Mouse (Mus musculus): ENCODE measurements around the gene Chchd6.

The Chchd6 gene

DNA sequence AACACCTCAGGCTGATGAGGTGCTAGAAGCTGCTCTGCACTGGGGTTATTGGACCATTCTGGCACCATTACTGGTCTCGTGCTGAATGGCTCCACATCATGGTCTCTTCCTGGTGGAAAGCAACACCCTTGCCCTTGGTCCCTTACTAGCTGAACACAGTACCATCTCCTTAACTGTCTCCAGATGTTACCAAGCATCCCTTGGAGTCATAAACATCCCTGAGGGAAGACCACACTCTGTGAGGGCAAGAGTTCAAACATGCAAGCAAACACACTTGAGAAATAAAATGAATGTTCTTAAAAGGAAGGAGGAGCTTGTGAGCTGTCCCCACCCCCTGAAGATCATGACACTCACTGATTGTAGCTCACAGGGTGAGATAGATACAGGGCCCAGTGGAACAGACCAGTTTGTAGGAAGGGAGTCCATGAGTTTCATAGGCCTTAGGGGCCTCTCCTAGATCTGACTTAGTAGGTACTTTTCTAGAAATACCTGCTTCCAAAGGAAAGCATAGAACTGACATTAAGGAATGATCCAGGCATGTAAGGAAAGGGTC, 139.0 kb downstream of the Chchd6 start:
- in situ Hi-C loops (cut with MboI, MseI), result no loop called here

DNA sequence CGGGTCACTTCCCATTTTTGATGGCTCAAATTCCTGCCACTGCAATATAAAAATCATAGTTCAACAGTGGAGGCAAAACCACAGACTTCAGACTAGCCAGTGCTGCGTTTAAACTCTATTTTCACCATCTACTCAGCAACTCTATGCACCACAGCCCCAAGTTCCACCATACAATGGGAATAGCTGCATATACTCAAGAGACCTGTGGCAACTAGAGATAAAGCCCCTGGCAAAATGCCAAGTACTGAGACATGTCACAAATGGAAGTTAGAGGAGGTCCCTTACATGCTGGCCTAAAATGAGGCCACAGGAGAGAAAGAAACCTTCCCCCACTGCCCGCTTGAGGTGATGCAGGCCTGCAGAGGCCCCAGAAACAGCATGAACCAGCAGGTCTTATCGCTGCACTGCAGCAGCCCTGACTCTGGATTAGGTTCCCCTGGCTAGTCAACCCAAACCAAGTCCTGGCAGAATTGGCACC, 139.9 kb downstream of the Chchd6 start:
- in situ Hi-C loops (cut with MboI, MseI), result no loop called here

DNA sequence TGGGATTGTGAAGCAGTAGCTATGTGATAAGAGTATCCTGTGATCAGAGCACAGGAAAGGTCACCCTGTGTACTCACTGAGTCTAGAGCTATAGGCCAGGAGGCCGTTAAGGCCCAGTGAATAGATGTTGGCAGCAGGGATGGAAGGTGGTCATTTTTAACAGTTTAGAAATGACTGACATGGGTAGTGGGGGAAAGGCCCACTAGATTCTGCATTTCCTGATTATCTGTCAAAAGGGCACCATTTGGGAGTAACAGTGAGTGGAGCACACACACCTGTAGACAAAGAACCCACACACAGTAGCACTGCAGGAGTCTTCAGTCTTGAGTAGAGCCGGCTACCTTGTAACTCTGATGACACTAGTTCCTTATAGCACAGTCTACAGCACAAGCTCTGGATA, 141.0 kb downstream of the Chchd6 start:
- in situ Hi-C loops (cut with MboI, MseI), result no loop called here

DNA sequence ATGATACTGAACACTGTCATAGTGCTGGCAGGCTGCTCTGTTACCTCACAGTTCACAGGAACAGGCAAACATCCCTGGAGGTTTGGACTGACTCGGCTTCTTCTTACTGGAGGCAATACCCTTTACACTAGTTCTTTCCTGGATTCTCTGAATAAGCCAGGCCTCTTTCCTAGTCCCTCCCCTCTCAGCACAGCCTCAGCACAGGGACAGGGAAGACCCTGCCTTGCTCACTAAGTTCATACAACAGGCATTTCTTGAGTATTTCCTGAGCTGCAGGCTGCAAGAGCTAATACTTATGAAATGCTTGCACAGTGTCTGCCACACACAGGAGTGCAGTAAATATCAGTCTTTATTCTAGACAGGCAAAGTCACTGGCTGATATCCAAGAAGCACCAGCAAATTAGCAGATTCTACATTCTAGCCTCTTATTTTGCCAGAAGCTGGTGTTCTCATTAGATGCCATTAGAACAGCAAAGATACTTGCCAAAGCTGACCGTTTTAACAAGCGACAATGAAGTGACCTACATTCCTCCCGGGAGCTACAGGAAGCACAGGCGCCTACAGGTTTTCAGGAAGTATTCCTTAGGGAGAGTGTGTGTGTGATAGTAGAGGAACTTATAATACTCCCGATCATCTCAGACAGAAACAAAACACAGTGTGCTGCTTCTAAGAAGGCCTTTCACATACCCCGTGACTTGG, 142.3 kb downstream of the Chchd6 start:
- in situ Hi-C loops (cut with MboI, MseI), result no loop called here

DNA sequence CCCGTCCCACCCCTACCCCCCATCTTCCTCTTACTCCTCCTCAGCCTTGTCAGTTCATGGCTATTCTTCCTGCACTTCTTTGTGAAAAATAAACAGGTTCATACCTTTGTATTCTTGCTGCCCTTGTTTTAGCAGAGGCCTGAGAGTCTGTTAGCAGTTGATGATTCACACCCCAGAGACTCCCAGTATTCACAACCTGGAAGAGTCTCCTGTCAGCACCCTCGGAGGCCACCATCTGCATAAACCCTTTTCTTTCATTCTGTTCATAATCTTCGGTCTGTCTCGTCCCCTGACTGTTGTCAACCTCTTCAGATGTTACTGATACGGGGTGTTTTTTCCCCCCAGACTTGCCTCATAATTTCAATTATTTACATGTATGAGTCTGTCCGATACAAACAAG, 143.1 kb downstream of the Chchd6 start:
- in situ Hi-C loops (cut with MboI, MseI), result no loop called here

DNA sequence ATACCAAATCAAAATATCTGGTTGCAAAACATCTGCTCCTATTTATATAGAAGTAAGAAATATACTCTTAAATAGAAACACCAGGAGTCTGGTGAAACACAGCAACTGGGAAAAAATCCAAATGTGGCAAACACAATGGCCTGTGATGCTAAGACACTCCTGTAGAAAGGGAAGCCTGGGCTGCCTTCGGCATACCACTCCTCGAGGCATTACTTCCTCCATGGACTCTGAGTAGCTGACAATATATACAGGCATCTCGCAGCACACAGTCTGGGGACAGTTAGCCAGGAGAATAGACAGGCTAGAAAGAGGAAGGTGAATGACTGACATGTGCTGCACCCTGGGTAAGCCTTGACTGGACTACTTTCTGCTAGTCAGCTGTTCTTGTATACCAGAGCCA, 146.7 kb downstream of the Chchd6 start:
- in situ Hi-C loops (cut with MboI, MseI), result no loop called here

DNA sequence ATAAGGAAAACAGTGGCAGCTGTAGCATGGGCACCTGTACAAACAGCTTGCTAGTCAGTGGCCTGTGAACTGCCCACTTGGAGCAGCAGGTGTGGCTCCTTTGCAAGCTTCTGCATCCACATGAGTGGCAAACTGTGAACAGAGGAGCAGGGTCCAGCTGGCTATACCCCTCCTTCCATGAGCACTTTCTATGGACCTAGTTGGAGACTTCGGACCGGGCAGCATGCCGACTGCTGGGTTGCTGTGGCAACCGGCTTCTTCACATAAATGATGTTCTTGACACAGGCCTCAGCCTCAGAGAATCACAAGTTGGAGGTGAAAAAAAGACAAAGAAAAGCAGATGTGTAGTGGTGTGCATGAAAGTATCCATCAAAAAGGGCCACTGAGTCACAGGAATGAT, 154.8 kb downstream of the Chchd6 start:
- in situ Hi-C loops (cut with MboI, MseI), result no loop called here

DNA sequence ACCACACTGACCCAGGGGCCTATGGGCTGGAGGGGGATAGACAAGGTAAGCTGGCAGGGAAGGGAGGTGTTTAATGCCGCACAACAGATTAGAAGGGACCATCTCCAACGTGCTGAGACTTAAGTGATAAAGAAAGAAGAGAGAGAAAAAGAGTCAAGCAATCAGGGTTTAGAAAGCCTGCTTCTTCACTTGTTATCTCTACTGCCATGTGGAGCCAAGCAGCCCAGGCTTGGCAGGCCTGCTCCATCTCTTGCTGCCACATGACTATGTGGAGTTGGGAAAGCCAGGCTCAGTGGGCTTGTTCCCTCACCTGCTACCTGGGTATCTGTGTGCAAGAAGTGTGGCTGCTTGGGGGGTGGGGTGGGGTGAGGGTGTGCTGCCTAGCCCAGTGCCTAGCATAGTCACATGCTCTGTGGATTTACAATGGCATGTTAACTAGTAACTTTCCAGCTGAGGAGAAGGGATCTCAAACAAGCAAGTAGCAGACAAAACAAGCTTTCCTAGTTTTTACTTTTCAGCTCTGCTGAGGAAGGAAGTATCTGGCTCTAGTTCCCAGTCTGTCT, 163.5 kb downstream of the Chchd6 start:
- in situ Hi-C loops (cut with MboI, MseI), result no loop called here

DNA sequence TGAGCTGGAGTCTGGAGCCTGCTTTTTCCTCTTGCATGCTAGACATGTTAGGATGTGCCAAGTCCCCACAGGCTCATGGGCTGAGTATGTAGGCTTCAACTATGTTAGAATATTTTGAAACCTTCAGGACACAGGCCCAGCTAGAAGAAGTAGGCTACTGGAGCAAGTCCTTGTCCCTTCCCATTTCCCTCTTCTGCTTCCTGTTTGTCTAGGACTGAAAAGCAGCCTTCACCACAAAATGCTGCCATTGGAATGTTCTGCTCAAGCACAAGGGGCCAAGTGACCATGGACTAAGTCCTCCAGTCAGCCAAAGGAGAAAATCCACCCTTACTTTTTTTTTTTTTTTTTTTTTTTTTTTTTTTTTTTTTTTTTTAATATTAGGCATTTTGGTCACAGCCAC, 164.7 kb downstream of the Chchd6 start:
- in situ Hi-C loops (cut with MboI, MseI), result no loop called here

DNA sequence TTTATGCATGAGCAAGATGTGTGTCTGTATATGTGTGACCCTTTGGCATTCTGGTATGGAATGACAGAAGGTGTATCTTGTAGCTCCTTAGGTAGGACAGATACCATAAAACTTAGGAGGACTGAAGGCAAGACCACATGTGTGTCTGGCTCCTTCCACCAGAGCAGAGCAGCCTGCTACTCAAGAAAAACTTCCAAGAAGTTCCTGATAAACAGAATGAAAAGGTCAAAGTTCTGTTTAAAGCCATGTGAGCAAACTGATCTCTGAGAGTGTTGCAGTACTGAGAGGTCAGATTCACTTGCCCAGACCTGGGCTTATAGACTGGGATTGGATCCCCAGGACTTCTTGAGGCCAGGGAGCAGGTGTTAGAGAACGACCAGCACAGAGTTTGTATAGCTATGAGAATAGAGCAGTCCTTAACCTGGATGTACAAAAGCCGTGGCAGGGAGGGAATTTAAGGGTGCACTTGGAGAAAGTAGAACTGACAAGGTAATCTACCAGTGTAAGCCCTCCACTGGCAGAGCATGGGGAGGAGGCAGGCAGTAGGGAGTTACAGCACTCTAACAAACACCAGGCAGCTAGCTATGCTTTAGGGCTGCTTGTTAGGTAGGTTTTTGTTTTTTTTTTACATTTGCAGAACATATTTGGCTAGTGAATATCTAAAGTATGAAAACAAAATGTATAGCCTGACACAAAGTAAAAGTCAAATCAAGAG, 166.6 kb downstream of the Chchd6 start:
- in situ Hi-C loops (cut with MboI, MseI), result no loop called here

DNA sequence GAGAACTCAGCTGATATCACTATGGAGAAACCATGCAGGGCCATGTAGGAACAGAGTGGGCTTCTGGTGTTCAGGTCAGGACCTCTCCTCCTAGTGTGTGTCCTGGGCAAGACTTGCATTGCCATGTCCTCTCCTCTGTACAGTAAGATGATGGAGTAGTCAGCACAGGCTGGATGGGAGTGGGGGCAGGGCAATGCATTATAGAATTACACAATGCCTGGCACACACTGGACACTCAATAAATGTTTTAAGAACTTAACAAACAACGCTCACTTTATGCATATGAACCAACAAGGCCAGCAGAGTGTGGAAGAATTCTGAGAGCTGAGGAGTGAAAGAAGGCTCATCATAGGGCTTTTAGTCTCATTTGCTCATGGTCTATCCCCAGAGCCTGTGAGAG, 171.0 kb downstream of the Chchd6 start:
- in situ Hi-C loops (cut with MboI, MseI), result no loop called here

DNA sequence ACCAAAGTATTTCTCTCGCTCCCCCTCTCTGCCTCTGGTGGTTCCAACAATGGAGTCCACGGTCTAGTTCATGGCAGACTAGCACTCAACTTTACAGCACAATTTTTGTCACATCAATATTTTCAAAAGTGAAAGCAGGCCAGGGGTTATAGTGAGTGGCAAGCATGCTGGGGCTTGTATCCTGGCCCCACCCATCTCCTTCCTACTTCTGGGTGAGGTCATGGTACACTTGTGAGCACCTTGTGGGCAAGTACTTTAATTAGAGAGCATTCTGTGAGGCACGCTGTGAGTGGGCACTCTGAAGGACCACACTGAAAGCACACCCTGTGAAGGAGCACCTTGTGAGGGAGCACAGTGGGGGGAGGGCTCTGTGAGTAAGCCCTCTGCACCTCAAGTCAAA, 172.8 kb downstream of the Chchd6 start:
- in situ Hi-C loops (cut with MboI, MseI), result no loop called here

DNA sequence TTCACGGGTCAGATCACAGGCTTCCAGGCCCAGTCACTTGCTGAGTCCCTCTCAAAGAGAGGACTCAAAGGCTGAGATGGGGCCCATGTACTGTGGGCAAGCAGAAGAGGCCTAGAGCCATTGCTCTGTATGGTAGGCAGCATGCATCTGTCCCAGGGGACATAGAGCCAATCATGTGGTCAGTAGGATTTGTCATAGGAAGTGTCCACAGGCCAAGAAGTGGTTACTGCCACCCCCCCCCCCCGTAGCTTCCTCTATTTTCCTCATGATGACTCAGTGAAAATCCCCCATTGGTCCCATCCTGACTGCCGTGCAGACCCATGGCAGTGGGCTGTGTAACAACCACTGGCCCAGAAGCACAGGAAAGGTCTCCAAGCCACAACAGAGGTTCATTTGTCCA, 173.5 kb downstream of the Chchd6 start:
- in situ Hi-C loops (cut with MboI, MseI), result no loop called here

DNA sequence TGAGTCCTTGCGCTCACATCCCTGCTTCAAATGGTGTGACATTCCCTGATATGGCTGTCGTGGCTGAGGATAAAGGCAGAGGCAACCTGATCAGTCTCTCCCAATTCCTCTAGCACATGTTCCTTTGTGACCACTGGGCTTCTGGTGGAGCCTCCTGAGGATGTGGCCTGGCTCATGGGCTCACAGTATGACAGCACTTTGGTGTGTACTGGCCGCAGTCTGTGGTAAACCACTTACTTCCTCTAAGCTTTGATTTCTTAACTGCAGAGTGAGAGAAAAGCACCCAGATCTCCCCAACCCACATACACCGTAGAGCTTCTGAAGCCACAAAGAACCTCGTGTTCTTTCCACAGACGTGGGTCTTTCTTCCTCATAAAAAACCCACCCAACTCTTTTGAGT, 173.9 kb downstream of the Chchd6 start:
- in situ Hi-C loops (cut with MboI, MseI), result no loop called here

DNA sequence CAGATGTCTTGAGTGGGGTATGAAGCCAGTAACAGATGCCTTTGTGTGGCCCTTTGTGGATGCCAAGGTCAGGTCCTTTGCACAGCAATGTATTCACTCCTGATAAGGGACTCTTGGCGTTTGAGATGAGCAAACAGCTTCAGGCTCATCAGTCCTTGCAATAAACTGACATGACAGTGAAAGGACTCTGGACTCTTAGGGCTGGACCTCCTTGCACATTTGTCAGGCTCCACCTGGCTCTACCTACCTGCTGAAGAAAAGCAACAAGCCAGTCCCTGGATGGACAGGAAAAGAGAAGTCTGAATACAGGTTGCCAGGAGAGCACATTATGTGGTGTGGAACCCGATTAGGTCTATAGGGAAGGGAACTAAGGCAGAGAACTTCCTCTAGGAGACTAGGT, 174.7 kb downstream of the Chchd6 start:
- in situ Hi-C loops (cut with MboI, MseI), result no loop called here

DNA sequence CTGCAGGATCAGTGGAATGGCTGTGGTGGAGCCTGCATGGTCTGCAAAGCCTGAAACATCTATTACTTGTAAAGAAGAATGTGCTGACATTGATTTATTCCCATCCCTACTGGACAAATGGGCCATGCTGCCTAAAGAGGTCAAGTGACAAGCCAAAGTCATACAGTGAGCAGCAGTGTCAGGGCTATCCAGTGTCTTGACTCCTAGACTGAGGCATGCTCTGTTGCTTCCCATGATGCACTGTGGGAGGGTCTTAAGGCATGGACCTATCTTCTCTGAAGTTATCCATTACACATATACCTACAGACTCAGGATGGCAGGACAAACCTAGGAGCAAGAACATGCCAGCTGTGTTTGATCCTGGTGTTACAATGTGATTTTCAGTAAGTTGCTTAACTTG, 175.3 kb downstream of the Chchd6 start:
- in situ Hi-C loops (cut with MboI, MseI), result no loop called here

DNA sequence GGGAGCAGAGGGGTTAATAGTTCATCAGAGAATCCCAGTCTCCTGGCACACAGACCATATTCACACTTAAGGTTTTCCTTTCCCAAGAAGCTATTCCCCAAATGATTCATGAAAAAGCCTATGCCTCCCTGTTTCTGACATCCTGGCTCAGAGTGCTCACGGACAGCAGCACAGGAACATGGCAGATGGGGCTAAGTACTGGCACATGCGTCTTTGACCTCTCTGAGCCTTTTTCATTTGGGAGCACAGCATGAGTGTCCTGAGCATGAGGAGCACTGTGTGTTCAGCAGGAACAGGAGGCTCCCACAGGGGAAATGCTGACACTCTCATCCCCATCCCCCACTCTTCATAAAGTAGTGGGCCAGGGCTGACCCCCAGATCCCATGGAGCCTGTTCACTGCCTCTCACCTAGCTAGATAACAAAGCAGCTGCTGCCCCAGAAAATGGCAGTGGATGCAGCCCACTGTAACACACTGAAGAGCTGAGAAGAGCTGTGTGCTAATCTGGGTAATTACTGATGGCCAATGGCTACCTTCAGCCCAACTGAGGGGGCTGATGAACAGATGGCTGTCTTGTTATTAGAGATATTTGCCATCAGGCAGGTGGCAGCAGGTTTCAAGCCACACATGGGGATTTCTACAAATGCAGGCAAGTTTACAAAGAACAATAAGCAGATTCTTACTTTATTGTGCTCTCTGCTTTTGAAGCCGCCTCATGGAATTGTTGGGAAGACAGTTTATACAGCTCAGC, 176.2 kb downstream of the Chchd6 start:
- in situ Hi-C loops (cut with MboI, MseI), result no loop called here

DNA sequence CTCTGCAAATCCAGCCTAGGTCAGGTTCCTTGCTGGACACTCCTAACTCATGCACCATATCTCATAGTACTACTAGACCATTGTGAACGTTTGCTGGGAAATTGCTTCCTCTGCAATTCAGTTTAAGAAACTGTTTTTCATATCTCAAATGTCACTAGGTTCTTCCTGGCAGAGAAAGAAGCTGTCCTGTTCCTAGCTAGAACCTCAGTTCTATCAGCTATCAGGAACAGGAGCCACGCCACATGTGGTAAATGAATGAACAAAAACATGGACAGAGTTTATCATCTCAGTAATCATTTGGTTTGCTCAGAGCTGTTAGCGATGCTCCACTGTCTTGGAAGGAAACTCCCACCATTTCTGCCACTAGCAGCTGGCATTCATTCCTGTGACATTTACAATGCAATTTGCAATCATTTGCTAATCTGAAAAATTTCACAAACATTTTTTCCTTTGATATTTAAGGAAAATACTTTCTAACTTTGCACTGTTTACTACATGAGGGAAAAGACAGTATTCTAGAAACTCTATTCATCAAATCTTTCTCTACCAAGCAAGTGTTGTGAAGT, 179.3 kb downstream of the Chchd6 start:
- in situ Hi-C loops (cut with MboI, MseI), result no loop called here

DNA sequence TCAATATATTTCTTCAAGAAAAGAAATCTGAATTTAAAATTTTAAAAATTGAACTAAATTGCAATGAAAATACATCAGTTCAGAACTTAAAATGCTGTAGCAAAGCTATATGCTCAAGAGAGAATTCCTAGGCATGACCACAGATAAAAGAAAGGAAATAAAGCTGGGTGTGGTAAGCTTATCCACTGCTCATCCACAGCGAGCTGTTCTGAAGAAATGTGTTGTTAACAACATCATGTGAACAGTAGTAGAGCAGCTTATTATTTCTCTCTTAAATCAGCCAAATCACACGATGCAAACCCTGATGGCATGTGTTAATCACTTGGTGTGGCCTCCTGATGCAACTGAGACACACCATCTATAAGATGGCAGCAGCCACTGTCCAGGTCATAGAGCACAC, 180.4 kb downstream of the Chchd6 start:
- in situ Hi-C loops (cut with MboI, MseI), result no loop called here

DNA sequence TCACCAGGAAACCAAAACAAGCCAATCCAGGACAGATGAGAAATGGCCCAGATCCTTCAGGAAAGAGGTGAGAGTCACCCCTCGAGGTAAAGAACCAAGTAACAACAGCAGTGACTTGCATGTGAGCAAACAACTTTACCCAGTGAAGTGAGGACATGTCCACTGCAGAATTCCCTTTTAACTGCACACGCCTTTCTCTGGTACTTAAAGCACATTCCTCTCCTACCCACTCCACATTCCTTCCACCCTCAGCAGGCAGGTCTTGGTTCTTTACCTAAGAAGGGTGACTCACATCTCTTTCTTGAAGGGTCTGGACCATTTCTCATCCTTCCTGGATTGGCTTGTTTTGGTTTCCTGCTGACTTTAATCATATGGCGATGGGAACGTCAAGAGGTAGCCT, 181.3 kb downstream of the Chchd6 start:
- in situ Hi-C loops (cut with MboI, MseI), result no loop called here

DNA sequence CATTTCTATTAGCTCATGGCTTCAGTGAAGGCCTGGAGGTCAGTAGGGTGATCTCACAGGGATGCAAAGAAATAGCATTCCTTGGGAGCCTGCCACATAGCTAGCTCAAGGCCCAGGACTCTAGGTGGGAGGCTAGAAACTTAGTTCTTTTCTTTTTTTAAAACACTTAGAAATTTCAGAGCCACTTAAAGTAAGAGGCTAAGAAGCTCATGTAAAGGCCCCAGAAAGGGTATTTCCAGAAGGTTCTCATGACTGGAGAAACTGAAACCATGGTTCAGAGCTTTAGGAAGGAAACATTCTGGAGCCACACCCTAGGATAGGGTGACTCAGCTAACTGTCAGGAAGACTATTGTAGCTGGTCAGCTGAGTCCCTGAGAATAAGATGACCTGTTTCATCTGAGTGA, 182.0 kb downstream of the Chchd6 start:
- in situ Hi-C loops (cut with MboI, MseI), result no loop called here

DNA sequence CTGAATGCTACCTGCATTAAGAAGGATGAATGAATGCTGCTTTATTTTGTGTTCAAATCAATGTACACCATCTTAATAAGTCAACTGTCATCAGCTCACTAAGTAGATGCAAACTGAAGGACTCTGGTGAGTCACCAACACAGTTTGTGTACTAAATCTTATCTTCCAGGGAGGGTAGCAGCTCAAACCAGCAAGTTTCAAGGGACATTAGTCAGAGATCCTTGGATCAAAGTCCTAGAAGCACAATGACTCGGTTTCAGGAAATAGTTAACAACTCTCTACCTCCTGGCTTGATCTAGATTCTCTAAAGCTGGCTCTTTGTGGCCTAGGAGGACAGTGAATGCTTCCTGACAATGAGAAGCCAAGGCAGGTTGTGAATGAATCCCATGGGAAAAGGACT, 182.9 kb downstream of the Chchd6 start:
- in situ Hi-C loops (cut with MboI, MseI), result no loop called here

Data from T-helper 2 cell (primary cell).